Mouse (Mus musculus) cortical plate, adult 2 months (tissue): ENCODE measurements at regions not wholly inside any gene's neighbourhood (a gene's known extent, or its start where the extent isn't known, plus 50 kb on each side); places are given as distances from the start of the nearest gene placed in this dataset.

Experiments used
- H3K27ac ChIP-seq: fragments of 200-500 bp; 2 replicates; pipeline ENCODE4 v1.5.1; 2012; ENCODE audit warnings: low read length, control low read depth, inconsistent platforms; ENCODE audit not compliant: insufficient read depth
- H3K4me1 ChIP-seq: fragments of 200-500 bp; 2 replicates; pipeline ENCODE4 v1.6.1; 2011; ENCODE audit warnings: low read length; ENCODE audit not compliant: control insufficient read depth, insufficient read depth
- H3K4me3 ChIP-seq: fragments of 200-500 bp; 2 replicates; pipeline ENCODE4 v1.5.1; 2011; ENCODE audit warnings: mild to moderate bottlenecking, low read length, control low read depth; ENCODE audit not compliant: insufficient read depth
- CTCF ChIP-seq: fragments of 200-500 bp; IDR thresholded peaks from 2 replicates; pipeline ENCODE4 v1.5.1; 2011; ENCODE audit warnings: mild to moderate bottlenecking, control low read depth, low read length; ENCODE audit not compliant: insufficient read depth; ENCODE audit errors: extremely low read depth
- POLR2A ChIP-seq: fragments of 200-500 bp; IDR thresholded peaks from 2 replicates; pipeline ENCODE4 v1.6.1; 2011; ENCODE audit warnings: mild to moderate bottlenecking, low read length, control low read depth; ENCODE audit not compliant: insufficient read depth; ENCODE audit errors: extremely low read depth

- Histone ChIP-seq H3K4me1 (no peaks in the 10 kb centered on the region), H3K4me3 (no peak overlapping the region), H3K27ac (no peak overlapping the region)
- no peak for TF ChIP-seq POLR2A
Observed at GRCm38 (mm10) chr16:26302045-26302444, 69.6 kb downstream of the Cldn1 start.

GRCm38 (mm10) chr16:26291692-26292091 is 79.9 kb downstream of the Cldn1 start:
- Histone ChIP-seq H3K4me3 (no peak overlapping the region), H3K27ac (no peak overlapping the region), H3K4me1 (no peaks in the 10 kb centered on the region)
- TF ChIP-seq CTCF (no peak), POLR2A (no peak)

GRCm38 (mm10) chr16:26285627-26286026 is 86.0 kb downstream of the Cldn1 start:
- H3K27ac ChIP-seq = no peak overlapping the region
- TF ChIP-seq POLR2A (no peak), CTCF (no peak)
- H3K4me3 ChIP-seq = no peak overlapping the region
- H3K4me1 ChIP-seq = no peaks in the 10 kb centered on the region

GRCm38 (mm10) chr16:26284713-26285112 is 86.9 kb downstream of the Cldn1 start:
- Histone ChIP-seq H3K4me3 (no peak overlapping the region), H3K4me1 (no peaks in the 10 kb centered on the region)
- TF ChIP-seq CTCF (no peak), POLR2A (no peak)

GRCm38 (mm10) chr16:26282418-26282817 is 89.2 kb downstream of the Cldn1 start:
- H3K27ac ChIP-seq = no peak overlapping the region
- H3K4me1 ChIP-seq = no peaks in the 10 kb centered on the region
- no peak overlapping the region for H3K4me3 ChIP-seq
- TF ChIP-seq CTCF = no peak
- no peak for TF ChIP-seq POLR2A

More at GRCm38 (mm10) chr16:26284713-26285112, 86.9 kb downstream of the Cldn1 start:
- H3K27ac ChIP-seq = no peak overlapping the region

GRCm38 (mm10) chr16:26281496-26281895 is 90.1 kb downstream of the Cldn1 start:
- H3K4me3 ChIP-seq = no peak overlapping the region
- TF ChIP-seq POLR2A (no peak), CTCF (no peak)
- H3K4me1 ChIP-seq = no peaks in the 10 kb centered on the region
- no peak overlapping the region for H3K27ac ChIP-seq

GRCm38 (mm10) chr16:26276789-26277188 is 94.9 kb downstream of the Cldn1 start:
- no peak overlapping the region for H3K4me3 ChIP-seq
- TF ChIP-seq CTCF = no peak
- no peak for TF ChIP-seq POLR2A
- no peak overlapping the region for H3K27ac ChIP-seq
- no peaks in the 10 kb centered on the region for H3K4me1 ChIP-seq

GRCm38 (mm10) chr16:26252824-26253223 is 118.8 kb downstream of the Cldn1 start:
- TF ChIP-seq POLR2A = no peak
- 0 out of 2 replicates have a peak, but pooled peaks have one; percentile 17 for TF ChIP-seq CTCF
- no peak overlapping the region for H3K4me3 ChIP-seq

GRCm38 (mm10) chr16:26251698-26252097 is 119.9 kb downstream of the Cldn1 start:
- no peak overlapping the region for H3K27ac ChIP-seq
- TF ChIP-seq CTCF = no peak
- no peak for TF ChIP-seq POLR2A
- H3K4me1 ChIP-seq = no peaks in the 10 kb centered on the region
- H3K4me3 ChIP-seq = no peak overlapping the region

More at GRCm38 (mm10) chr16:26252824-26253223, 118.8 kb downstream of the Cldn1 start:
- no peaks in the 10 kb centered on the region for H3K4me1 ChIP-seq
- no peak overlapping the region for H3K27ac ChIP-seq

- H3K4me3 ChIP-seq = no peak overlapping the region
- no peaks in the 10 kb centered on the region for H3K4me1 ChIP-seq
- no peak overlapping the region for H3K27ac ChIP-seq
- TF ChIP-seq CTCF (no peak), POLR2A (no peak)
Observed at GRCm38 (mm10) chr16:26251027-26251426, 120.6 kb downstream of the Cldn1 start.
